Mouse (Mus musculus) gastrocnemius, adult 18-20 months (tissue): ENCODE measurements around the gene Pde12. TPM values are rescaled to one million over a fixed set of nuclear protein-coding genes. Genes with fewer than 3 reads are reported as not detected.
A peak's percentile ranks its signal among the peaks of the same experiment; 100 is the strongest.
"Not testable (repeated sequence)": the region's sequence is repeated elsewhere in the genome, so short reads cannot be mapped to it uniquely, and the experiment has no call there.

Experiments
- DNase-seq: peaks from one replicate; pipeline ENCODE4 v3.0.0; 2021; ENCODE audit warnings: low spot score
- long read RNA-seq, 2 experiments: library from polyadenylated mRNA; stranded (forward); transcript quantifications; one replicate each; pipeline ENCODE4 v2.0.0; 2021
- total RNA-seq, 2 experiments: library from RNA; stranded (reverse); gene quantifications; 2 replicates each; pipeline ENCODE4 v1.2.3; 2021

Gene Pde12
- 1 to 10 TPM; 4.0 to 4.3 TPM for total RNA-seq
- long read RNA-seq, experiment 1, full-length matches to known transcripts: 22 of 23 reads
- long read RNA-seq, experiment 1, partial matches to known transcripts: 0 of 23 reads
- long read RNA-seq, experiment 1, other reads (novel, unspliced or antisense): 1 of 23 reads
- long read RNA-seq, experiment 2, full-length matches to known transcripts: 15 of 15 reads
- long read RNA-seq, experiment 2, partial matches to known transcripts: 0 of 15 reads
- long read RNA-seq, experiment 2, other reads (novel, unspliced or antisense): 0 of 15 reads

DNA sequence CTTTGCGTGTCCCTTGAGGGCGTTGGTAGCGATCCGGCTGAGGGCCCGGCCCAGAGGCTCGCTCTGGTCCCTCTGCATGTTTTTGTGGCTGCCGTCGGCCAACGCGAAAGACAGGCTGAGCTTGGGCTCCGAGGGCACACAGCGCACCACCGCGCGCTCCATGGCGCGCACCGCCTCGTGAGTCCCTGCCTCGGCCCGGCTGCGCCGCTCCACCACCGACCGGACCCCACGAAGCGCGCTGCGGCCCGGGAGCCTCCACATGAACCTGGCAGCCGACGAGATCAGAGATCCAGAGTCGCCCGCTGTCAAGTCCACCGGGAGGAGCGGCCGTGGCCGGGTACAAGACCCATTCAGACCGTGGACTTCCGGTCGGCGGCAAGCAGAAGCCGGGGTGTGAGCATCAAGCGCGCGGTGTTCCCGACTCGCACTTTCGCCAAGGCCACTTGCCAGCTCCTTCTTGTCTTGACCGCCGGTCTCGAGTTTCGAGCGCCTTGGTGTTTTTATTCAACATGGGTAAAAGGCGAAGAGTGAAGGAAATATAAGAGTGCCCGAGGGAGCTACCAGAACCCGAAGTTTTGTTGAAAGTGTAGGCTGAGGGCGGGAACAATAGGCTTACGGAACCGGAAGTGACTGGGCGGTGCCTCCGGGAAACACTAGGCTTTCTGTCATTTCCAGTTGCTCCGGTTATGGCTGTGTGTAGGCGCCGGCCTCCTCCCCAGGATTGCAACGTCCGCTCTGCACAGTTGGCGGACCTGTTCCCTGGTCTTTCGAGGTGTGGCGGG lies at the start of gene Pde12:
Gene Pde12 (minus strand): TSS at position 592 of the 782 bp plus-strand sequence.
- peak; percentile 85 for DNase-seq

DNA sequence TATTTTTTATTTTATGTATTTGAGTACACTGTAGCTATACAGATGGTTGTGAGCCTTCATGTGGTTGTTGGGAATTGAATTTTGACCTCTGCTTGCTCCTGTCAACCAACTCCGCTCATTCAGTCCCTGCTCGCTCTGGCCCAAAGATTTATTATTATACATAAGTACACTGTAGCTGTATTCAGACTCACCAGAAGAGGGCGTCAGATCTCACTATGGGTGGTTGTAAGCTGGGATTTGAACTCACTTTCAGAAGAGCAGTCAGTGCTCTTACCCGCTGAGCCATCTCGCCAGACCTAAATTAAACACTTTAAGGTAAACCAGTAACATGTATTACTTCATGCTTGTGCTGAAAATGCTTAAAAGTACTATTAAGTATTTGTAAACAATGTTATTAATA lies 35.6 kb upstream of the Pde12 start:
- DNase-seq: not testable (repeated sequence)

GRCm38 (mm10) chr14:26697912-26698311 lies 28.2 kb upstream of the Pde12 start:
- DNase-seq: no peak

- DNase-seq: no peak
Measured at GRCm38 (mm10) chr14:26692974-26693373, 23.3 kb upstream of the Pde12 start, which contains the start of gene Dnah12. Gene Dnah12, plus strand, starts transcription at chr14:26693274.

GRCm38 (mm10) chr14:26691363-26691762 lies 21.7 kb upstream of the Pde12 start:
- no peak for DNase-seq

DNA sequence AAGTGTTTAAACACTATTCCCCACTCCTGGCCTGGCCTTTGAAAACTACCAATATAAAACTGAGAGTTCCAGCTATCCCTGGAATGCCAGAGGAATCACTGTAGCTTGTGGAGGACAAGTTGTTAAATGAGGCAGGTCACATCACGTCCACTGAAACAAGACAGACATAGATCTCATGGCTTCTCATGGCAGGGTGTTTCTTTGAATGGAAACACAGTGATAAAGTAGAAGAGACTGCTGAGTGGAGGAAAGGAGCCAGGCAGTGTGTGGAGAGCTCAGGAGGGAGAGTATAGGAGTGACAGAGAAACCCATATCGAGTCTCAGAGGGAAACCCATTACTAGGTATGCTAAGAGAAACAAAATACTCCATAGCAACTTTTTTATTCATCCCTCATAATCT lies 21.0 kb upstream of the Pde12 start:
- no peak for DNase-seq

DNA sequence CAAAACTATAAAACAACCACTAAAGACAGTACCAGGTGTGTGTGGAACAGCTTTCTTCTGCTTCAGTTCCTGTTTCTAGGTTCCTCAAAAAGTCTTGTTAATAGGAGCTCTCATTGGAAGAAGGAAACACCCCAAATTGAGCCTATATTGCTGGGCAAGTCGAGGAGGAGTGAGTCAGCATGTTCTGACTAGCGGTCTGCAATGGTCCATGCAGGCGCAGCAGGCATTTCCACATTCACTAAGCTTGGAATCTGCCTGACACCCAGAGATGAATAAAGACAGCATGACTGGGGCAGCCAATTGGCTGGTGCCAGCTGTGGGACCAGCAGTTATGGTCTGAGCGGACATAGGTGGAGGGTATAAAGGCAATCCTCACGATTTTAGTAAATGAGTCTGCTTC lies 6.1 kb upstream of the Pde12 start:
- DNase-seq: no peak

DNA sequence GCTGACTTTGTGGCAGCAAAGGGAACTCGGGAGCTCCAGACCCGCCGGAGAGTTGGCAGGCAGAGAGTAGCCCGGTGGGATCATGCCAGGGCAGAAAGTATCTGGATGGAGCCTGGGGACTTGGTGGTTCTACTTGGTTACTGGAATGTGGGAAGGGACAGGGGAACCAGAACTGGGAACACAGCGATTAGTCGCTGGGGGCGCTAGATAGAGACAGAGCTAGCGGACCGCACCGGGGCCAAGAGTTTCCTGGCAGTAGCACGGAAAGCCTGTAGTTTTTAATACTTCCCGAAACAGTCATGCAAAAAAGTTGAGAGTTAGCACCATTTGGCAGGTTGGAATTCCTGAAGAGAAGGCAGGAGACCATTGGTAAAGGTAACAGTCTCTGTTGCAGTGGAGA lies 5.7 kb upstream of the Pde12 start:
- no peak for DNase-seq

DNA sequence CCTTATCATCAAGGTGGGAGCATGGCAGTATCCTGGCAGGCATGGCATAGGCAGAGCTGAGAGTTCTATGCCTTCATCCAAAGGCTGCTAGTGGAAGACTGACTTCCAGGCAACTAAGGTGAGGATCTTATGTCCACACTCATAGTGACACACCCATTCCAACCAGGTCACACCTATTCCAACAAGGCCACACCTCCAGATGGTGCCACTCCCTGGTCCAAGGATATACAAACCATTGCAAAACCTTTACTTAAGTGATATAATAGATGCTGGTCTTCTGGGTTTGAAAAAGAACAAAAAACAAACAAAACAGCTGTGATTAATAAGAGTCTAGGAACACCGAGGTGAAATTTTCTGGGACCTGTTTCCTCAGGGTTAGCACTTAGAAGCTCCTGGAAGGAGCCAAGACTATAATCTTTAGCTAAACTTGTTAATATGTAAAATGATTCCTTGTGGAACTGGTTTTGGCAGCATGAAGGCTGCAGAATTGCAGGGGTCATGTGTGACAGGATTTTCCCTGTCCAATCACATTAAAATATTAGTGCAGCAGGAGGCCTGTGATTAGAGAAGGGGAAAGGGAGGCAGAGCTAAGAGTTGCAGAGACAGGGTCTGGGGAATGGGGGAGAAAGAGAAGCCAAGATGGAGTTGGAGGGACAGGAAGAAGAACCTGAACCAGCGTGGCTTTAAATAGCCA lies 4.9 kb upstream of the Pde12 start:
- DNase-seq: not testable (repeated sequence)

- not testable (repeated sequence) for DNase-seq
Measured at GRCm38 (mm10) chr14:26671870-26672615, 2.4 kb upstream of the Pde12 start.

DNA sequence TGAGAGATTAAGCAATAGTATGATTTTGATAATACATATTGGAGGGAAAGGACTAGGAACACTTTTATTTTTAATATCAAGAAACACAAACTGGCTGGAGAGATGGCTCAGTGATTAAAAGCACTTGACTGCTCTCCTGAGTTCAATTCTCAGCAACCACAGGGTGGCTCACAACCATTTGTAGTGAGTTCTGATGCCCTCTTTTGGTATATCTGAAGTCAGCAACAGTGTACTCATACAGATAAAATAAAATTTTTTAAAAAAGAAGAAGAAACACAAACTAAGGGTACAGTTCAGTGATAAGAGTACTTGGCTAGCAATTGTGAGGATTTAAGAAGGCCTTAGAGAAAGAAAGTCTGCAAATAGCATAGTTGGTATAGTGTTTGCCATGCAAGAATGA lies 1.3 kb upstream of the Pde12 start:
- DNase-seq: no peak

DNA sequence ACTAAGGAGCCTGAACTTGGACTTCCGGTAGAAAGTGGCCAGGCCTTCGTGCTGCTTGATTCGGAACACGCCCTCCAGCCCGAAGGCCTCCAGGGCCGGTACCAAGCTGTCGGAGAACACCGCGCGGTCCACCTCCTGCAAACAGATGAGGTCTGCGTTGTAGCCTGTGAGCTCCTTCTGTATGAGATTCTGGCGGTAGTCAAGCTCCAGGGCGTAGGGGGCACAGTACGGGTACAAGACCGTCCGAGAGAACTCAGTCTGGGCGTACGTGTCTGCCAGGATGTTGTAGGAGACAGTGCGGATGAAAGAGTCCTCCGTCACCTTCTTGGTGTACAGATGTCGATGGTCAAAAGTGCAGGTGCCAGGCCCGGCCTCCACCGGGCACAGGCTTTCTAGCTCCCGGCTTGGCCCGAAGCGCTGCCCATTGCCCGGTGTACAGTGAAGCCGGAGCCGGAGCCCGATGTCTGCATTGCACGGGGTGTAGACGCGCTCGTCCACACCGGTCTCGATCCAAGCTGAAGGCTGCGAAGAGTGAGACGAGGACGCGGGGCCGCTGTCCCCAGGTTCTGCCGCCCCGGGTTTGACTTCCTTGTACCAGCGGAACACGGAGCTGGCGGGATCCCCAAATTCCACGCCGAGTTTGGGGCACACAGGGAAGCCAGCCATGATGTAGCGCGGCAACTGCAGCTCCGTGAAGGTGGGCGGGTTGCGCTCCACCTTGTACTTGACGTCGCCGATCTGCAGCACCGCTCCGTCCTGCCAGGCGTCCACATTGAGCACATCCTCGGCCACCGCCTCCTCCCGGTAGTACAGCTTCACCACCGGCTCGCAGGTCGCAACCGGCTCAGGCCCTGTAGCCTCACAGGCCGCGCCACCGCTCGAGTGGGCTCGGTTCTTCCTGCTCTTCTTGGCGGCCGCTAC lies 1.1 kb downstream of the Pde12 start:
- no peak for DNase-seq

- no peak for DNase-seq
Measured at GRCm38 (mm10) chr14:26667991-26668370, 1.7 kb downstream of the Pde12 start.

- DNase-seq: no peak
Measured at GRCm38 (mm10) chr14:26663851-26664250, 5.8 kb downstream of the Pde12 start.

GRCm38 (mm10) chr14:26662488-26662887 lies 7.2 kb downstream of the Pde12 start:
- DNase-seq: no peak

GRCm38 (mm10) chr14:26662016-26662415 lies 7.7 kb downstream of the Pde12 start:
- DNase-seq: no peak

- DNase-seq: no peak
Measured at GRCm38 (mm10) chr14:26660233-26660632, 9.4 kb downstream of the Pde12 start.

DNA sequence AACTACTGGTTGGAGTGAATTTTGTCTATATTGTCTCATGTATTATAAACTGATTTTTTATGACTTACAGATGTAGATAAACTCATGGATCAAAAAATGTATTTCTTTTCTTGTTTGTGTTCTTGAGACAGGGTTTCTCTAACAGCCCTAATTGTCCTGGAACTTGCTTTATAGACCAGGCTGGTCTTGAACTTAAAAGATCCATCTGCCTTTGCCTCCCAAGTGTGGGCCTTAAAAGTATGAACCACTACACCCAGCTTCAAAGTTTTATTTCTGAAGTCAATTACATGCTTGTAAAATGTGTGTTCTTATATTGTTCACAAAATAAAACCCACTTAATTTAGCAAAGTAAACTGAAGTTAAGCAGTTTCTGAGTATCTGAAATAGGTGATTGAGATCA lies 11.5 kb downstream of the Pde12 start:
- DNase-seq: no peak

- no peak for DNase-seq
Measured at GRCm38 (mm10) chr14:26651901-26652300, 17.8 kb downstream of the Pde12 start.

- no peak for DNase-seq
Measured at GRCm38 (mm10) chr14:26647811-26648210, 21.9 kb downstream of the Pde12 start.
